Mouse (Mus musculus) spleen, adult 18-20 months (tissue): ENCODE results near the gene Uggt1.
A peak's percentile ranks its signal among the peaks of the same experiment; 100 is the strongest.

Source experiments
- DNase-seq, 2 experiments: peaks; one replicate each; pipeline ENCODE4 v3.0.0; 2022; ENCODE audit warnings: mixed read lengths in 2 of 2

Uggt1 gene

DNA sequence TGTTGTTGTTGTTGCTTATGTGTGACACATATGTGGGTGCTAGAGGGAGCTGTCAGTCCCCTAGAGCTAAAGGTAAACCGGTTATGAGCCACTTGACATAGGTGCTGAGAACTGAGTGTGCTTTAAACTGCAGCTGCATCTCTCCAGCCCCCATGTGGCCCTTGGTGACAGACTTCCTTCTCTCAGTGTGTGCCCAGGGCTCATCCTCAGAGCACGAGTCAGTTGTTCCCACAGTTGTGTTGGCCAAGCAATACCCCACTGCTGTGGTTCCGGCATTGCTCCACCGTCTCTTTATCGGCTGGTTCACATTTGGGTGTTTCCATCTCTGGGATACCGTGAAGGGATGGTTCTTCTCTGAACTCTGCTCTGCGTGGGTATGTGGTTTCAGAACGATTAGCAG, 12.8 kb upstream of the Uggt1 start:
- DNase-seq = no peak

DNA sequence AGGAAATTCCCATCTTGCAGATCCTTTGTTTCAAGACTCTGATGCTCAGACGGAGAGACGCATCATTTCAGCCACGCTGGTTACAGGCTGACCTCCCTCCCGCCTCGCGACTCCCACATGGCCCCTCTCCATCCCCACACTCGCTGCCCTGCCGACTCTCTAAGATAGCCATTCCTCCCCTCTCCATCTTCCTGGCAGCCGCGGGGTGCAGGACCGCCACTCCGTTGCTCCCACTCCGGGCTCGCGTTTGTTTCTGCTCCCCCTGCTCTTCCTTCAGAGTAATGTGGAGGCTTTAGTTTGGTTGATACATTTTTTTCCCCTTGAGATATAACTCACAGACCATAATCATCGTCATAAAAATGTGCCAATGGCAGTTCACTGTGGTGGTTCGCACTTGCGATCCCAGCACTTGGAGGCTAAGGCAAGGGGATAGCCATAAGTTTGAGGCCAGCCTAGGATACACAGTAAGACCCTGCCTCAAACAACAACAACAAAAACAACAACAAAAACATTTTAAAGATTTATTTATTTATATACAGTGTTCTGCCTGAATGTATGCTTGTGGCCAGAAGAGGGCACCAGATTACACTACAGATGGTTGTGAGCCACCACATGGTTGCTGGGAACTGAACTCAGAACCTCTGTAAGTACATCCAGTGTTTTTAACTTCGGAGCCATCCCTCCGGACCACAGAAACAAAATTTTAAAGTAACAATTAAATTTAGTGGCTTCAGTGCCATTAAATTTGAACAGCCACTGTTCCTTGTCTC, 11.5 kb upstream of the Uggt1 start:
- DNase-seq = no peak

DNA sequence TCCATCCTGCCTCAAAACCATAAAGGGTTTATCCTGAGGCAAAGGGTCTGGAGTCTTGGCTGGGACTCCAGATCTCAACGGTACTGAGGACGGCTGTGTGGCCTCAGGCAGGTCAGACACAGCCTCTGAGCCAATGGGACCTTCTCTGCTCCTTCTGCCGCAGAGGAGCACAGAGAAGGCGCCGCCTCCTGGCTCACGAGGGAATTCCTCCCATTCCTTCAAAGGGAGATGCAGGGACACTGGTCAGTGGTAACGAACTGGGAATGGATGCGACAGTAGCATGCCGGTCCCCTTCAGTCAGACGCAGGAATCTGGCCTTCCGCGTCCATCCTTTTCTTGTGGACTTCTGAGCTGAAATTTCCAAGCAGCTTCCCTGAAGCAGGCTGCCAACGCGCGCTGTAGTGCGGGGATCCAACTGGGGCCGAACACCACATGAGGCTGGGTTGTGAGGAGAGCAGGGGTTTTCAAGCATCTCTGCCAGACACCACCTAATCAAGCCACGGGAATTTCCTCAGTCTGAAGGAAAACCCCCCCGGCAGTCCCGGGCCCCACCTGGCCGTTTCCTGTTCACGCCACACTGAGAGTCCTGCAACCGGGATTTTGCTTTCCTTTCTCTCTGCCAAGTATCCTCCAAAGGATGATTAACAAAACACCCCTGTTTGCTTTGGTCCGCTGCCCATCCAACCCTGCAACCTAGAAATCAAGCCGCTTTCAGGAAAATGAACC, 10.3 kb upstream of the Uggt1 start:
- DNase-seq = no peak

DNA sequence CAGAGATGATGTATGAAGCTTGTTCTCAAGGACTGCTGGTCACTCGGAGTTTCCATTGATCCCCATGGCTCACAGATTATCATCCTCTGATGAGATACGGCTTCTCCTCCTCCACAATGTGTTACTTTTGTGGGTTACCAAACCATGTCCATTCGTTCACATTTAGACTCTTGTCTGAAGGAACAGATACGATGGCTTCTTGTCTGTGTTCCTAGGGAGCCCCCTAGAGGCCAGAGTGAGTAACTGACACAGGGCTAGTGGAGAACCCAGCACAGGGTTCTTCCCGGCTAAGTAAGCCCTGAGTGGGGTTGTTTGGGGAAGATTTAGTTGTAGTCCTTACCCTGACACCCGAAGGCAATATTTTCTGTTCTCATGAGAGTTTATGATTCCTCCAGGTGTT, 8.3 kb upstream of the Uggt1 start:
- DNase-seq = peak; percentile 52 to 66

DNA sequence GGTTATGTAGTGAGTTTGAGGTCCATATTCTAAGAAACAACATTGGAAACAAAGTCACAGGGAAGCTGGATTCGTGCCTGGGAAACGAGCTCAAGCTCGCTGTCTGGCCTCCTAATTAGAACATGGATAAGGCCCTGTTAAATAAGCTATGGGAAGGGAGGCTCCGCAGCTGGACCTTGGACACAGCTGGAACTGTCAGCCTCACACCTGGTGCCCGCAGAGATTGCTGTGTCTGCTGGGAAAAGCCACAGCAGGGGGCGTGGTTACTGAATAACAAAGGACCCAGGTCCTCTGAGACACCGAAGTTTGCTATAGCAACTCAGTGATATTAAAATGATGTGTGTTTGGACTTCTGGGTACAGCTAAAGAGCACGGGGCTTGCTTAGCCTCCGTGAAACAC, 6.9 kb upstream of the Uggt1 start:
- no peak for DNase-seq

DNA sequence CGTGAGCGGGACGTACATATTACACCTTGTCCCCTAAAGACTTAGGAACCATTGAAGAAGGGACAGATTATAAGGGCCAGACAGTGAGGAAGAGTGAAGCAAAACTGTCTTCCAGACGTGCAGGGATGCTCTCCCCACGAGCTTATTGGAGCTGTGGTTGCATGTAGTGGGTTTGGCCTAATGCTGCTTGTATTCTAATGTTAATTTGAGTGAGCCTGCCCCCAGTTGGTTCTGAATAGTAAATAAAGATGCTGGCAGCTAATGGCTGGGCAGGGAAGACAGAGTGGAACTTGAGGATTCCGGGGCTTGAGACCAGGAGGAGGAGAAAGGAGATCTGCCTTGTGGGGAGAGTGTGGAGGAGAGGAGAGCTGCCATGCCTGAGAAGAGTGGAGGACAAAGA, 2.2 kb upstream of the Uggt1 start:
- DNase-seq = no peak

DNA sequence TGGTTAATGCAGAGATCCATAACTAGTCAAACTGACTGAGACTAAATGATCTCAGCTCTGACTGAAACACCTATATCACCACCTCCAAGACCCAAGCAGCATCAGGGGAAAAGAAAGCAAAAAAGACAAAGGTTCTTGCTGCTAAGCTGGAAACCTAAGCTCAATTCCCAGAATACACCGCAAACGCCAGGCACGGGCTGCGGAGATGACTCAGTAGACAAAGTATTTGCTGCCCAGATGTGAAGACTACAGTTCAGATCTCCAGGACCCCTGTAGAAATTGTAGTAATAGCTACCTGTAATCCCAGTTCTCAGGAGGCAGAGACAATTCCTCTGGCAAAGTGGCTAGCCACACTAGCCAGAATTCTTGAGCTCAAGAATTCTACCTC, 302 bp upstream of the Uggt1 start:
- no peak for DNase-seq

DNA sequence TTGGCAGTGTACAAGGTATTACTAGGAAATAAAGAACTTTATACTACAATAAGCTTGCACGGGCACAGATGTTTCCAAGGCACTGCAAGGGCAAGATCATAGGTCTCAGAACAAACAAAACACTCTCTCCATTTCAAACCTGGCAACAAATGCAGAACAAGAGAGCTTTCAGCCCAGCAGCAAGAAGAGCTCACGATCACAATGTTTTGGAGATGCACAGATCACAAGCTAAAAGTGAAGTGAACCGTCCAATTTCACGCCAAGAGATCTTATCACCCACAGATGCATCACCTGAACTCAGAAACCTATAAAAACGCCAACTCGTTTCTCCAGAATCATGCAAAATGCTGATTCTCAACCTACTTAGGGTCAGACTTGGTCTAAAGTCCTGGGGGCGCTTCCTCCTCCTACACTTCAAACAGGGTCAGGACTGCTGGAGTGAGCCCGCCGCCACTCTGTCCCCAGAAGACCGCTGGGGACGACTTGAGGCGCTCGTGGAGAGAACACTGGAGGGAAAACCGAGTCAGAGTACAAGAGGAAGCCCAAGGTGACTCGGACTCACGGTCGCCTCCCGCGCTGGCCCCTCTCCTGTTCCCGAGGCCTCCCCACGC, 968 bp downstream of the Uggt1 start:
- DNase-seq = no peak

DNA sequence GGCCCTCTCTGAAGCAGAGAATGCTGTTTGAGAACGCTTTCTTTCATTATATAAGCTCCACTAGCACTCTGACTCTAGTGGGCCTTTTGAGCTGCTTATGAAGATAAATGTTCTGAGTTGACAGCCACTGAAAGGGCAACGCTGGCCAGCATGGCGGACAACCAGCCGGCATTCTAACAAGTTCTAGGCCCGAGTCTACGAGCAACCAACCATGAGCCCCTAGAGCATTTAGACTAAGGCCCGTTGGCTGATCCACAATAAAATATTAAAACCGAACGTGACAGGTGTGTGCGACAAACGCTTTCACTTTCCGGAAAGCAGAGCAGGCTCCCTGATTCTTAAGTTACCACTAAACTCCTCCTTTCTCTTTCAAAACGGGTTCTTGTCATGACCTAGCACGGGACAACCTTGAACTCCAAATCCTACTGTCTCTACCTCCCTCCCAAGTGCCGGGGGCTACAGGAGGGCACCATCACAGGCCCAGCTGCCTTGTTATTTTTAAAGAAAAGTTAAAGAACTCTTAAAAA, 2.6 kb downstream of the Uggt1 start:
- no peak for DNase-seq

DNA sequence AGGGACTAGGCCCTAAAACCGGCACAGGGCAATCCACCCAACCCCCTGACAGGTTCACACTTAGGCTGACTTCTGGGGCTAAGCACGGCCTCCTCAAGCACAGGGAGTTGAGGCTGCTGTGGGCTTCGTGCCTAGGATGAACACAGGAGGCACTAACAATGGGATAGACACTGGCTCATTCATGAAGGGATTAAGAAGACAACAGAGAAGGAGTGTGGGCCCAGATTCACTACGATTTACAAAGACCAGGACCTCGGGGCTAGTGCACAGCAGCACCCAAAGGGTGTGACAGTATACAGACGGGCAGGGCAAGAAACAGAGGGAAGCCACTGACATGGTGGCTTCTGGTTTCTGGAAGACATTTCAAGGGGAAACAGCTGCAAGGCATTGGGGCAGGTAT, 4.3 kb downstream of the Uggt1 start:
- no peak for DNase-seq

DNA sequence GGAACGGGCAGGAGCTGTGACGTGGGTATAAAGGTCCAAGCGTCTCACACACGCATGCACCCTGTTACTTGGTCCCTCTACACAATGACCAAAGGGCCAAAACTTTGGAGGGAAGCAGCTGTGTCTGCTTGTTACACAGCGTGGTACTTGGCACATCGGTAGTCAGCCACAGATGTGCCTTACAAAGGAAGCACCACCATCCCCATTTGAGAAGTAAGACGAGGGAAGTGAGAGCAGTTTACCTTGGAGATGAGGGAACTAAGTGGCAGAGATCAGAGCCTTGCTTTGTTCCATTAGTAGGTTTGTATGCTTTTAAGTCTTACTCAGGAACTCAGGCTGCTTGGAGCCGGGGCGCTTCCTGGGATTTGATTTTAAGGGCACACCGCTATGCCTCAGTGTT, 5.1 kb downstream of the Uggt1 start:
- DNase-seq = no peak

DNA sequence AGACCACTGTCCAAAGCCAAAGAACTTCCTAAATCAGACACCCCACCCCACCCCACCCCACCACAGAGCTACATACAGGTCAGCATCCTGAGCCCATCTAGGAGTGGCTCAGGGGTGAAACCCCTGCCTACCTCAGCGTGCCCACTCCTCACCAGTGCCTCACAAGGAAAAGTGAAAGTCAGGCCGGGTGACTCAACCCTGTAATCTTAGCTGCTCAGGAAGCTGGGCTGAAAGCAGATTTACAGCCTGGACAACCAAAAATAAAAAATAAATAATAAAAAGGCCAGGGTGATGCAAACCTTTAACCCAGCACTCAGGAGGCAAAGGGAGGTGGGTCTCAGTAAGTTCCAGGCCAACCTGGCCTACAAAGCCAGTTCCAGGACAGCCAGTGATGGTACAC, 8.7 kb downstream of the Uggt1 start:
- no peak for DNase-seq

DNA sequence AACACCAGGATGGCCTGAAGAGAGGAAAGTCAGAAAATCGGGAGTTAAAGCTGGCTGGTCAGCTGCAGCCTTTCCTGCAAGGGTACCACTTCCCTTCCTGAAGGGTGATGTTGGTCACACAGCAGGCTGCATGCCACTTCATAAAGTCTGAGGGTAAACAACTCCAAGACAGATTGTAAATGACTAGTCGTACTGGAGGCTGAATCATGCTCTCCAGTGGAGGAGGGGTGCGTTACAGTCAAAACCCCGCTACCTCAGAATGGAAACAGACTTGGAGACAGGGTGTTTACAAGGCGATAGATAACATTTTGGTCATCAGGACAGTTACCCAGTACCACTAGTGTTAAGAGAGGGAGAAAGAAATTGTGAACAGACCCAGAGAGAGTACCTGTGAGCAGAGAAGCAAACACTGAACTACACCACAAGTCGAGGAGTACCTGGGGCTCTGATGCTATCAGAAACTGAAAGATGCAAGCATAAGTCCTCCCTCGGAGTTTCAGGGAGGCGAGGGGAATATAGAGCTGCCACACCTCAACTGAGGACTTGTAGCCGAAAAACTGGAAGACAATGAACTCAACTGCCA, 9.4 kb downstream of the Uggt1 start:
- no peak for DNase-seq

DNA sequence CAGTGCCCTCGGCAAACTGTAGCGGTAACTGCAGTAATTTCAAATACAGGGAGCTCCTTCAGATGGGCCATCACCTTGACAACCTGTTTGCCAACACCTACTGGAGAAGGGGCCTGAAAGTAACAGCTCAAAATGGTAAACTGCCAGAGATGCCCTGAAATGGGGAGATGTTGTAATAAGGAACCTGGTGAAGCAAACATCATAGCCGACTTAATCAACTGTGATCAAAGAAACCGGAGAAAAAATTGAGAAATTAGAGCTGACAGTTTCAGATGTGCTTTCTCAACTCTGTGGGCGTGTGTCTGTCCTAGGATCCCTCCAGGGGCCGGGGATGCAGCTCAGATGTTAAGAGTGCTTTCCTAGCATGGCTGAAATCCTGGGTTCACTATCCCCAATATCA, 11.3 kb downstream of the Uggt1 start:
- no peak for DNase-seq

DNA sequence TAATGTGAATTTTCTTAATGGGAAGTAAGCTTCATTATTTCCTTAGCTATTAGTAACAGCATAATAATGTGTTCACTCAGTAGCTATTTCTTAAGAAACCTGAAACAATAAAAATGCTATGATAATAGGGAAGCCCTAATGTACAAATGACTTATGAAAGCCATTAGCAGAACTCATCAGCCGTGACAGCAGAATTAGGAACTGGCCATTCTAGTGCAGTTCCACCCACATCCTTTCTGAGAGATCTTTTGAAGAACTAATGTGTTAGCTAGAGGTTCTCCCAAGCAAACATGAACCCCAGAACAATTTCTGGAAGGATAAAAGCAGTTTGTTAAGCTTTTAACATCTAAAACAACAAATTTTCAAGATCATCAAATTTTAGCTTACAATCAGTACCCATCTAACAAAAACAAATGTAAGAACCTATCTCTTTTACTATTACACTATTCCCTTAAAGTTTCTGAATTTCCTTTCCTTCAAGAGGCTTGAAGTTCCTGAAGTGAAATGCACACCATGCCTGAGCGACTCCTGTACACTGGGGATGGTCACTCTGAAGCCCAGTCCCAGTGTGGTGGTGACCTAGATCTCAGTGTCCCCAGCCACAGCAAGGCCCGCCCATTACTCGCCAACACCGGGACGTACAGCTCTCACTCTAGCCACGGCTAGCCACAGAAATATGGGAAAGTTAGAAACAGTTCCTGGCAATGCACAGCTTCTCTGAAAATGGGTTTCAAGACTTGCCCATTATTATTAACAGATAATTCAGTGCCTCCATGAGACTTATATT, 13.4 kb downstream of the Uggt1 start:
- no peak for DNase-seq

DNA sequence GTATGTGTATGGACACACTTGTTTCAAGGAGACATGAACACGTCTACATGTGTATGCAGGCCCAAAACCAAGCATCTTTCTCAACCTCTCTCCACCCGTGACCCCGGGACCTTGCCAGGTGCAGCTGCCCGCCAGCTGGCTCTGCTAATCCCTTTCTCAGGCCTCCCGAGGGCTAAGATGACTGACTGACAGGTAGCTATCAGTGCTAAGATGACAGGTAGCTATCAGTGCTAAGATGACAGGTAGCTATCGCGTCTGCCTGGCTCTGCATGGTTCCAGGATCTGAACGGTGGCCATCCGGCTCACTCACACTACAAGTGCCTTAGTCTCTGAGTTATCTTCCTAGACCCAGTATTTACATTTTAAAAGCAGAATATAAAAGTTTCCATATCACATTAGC, 16.1 kb downstream of the Uggt1 start:
- no peak for DNase-seq

DNA sequence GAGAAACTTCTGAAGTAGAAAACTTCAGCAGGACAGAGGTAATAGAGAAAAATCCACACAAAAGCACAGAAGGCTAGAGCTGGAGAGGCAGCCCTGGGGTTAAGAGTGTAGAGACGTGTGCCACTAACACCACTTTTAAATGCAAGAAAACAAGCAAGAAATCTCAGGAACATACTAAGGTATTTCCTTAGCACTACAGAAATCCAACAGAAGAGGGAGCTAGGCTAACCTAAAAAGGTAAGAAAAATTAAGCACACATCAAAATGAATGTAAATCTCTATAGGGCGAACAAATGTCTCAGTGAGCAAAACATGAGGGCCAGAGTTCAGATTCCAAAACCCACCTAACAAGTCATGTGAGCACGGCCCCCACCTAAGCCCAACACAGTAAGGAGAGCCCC, 19.9 kb downstream of the Uggt1 start:
- DNase-seq = no peak

DNA sequence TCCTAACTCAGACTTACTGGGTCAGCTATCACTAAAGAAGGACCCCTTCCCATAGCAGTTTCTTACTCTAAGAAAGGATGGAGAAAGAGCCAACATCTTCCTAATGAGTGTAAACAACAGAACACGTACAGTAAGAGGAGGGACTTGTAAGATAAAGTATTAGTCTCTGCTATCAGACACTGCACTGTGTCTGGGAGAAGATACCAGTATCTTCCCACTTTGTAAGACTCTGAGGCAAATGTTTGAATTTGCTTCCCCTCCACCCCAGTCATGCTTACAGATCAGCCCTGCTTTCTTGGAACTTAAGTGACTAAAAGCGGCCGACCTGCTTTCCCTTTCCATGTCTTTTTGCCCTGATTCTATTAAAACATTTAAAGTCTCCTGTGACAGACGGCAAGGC, 30.2 kb downstream of the Uggt1 start:
- DNase-seq = no peak

DNA sequence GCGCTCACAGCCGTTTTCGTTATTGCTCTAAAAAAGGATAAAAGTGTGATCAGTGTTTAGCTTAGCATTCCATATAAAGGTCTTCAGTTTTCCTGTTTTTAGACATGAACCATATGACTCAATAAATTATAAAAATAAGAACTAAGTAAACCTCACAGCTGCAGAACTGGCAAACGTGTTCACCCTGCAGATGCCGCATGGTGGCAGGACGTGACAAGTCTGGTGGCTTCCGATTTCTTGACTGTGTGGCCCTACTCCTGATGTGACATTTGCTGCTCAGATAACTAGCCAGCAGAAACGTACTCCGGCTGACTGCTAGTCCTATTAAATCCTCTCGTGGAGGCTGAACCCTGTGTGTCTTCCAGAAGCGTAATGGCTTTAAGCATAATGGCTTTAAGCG, 42.8 kb downstream of the Uggt1 start:
- no peak for DNase-seq

DNA sequence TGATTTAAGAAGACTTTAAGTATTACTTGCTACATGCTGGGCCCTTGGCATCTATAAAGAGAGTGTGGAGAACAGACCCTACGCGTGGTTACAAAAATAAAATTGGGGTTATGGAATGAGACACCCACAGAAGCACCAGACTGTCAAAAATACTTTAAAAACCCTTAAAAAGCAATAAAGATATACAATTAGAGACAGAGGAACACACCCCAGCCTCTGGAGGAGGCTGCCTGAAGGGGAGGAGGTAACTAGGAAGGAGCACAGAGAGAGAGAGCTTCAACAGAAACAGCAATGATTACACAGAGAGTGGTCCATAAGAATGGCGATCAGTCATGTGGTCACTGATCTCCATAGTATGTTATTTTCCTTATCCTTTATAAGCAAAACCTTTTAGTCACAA, 50.0 kb downstream of the Uggt1 start:
- no peak for DNase-seq

DNA sequence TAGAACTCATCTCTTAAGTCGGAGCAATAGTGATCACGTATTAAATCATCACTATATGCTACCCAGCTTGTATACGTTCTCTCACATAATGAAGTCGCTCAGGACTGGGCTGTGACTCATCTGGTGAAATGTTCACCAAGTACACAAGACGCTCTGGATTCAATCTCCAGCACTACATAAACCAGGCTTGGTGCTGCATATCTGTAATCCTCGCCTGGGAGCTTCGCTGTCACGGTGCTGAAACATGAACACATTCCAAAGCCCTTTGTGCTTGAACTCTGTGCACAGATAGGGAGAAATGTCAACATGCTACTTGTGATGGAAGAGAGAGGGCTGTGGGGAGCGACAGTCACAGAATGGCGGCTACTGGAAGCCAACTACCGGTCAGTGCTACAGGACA, 52.6 kb downstream of the Uggt1 start:
- DNase-seq = no peak

DNA sequence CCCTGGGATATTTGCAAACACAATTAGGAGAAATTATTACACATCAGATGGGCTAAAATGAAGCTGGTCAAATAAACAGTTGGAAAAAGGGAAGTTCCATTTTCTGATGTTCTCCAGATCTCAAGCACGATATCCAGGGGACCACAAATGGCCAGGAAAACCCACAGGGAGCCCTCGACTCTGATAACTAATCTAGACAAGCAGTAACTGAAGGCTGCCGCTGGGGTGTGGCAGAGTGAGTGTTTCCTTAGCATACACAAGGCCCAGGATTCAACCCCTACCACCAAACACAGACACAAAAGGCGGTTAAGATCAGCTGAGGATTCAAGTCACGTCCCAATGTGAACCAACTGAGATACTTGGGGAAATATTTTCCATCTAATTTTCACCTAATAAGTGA, 64.5 kb downstream of the Uggt1 start:
- no peak for DNase-seq

DNA sequence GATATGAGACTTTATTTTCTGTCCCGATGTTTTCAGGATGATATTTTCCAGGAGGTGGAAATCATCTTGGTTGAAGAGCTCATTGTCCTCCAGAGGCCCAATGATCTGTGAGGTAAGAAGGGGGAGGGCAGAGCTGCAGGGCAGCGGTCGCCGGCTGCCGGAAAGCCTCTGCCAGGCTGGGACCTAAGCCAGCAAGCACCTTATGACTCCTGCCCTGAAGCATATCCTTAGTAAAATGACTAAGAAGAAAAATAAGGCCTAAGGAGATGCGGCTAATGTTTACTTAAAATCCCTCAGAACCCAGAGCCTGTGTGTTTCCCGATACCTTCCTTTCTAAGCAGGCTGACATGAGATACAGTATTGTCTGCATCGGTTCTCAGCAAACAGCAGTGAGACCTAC, 71.1 kb downstream of the Uggt1 start:
- no peak for DNase-seq
